Mouse (Mus musculus) layer of hippocampus, adult 18-20 months (tissue): ENCODE data around the gene Gm20696. TPM values are rescaled to one million over a fixed set of nuclear protein-coding genes. Genes with fewer than 3 reads are reported as not detected.

Experiments used
- DNase-seq, 2 experiments: peaks; one replicate each; pipeline ENCODE4 v3.0.0; 2022; ENCODE audit warnings: low spot score in 2 of 2
- microRNA-seq, 2 experiments: library from miRNA; unstranded; fragments of <30 nt; microRNA quantifications; one replicate each; pipeline ENCODE4 v1.2.0; 2021
- total RNA-seq, 2 experiments: library from RNA; stranded (reverse); gene quantifications; 2 replicates each; pipeline ENCODE4 v1.2.3; 2021

Gene Gm20696
- total RNA-seq, 2 experiments from 2014 or later = 5.7 to 7.4 TPM

- DNase-seq = no peak
These were observed 446.1 kb downstream of the Gm20696 start for GRCm38 (mm10) chr6:99220472-99220871.

- no peak for DNase-seq
These were observed 448.8 kb downstream of the Gm20696 start for GRCm38 (mm10) chr6:99217846-99218245.

- no peak for DNase-seq
These were observed 449.4 kb downstream of the Gm20696 start for GRCm38 (mm10) chr6:99217155-99217554.

GRCm38 (mm10) chr6:99212461-99212860, 454.1 kb downstream of the Gm20696 start:
- DNase-seq = no peak

GRCm38 (mm10) chr6:99211663-99212333, 454.8 kb downstream of the Gm20696 start:
- no peak for DNase-seq

GRCm38 (mm10) chr6:99210161-99210560, 456.4 kb downstream of the Gm20696 start:
- DNase-seq = no peak

Small RNAs within 50 kb of the gene (microRNA-seq; reads per million reads assigned to microRNA genes)
- gene Gm22328 = 0 reads per million in 2 experiments

Other genes with a start within 250 kb of the Gm20696 start
- 100 to 1,000 TPM in 1 of 2 experiments, 10 to 100 TPM in 1; 94.3 to 100 TPM for gene Foxp1, start 144.1 kb downstream of the Gm20696 start, total RNA-seq
- 10 to 100 TPM; 21.6 to 25.2 TPM for gene Eif4e3, start within 50 bp of the Gm20696 start, total RNA-seq
- gene Gpr27, start 25.9 kb upstream of the Gm20696 start, total RNA-seq = 10 to 100 TPM; 57.6 to 61.4 TPM
- 1 to 10 TPM in 1 of 2 experiments, under 1 TPM in 1; 0.79 to 1.1 TPM for gene Prok2, start 59.6 kb upstream of the Gm20696 start, total RNA-seq